Mouse (Mus musculus) E14TG2a.4 (cell line): ENCODE measurements around the gene Ap1s2.

ENCODE experiments used
- CTCF ChIP-seq: conservative IDR thresholded peaks from 2 replicates; pipeline ENCODE4 v1.5.1; 2014; ENCODE audit warnings: low read length
- NANOG ChIP-seq: IDR thresholded peaks from 2 replicates; pipeline ENCODE4 v1.6.1; 2014; ENCODE audit warnings: borderline replicate concordance, low read length, mixed read lengths

GRCm38 (mm10) chrX:163929550-163929949, 20.7 kb downstream of the Ap1s2 start:
- TF ChIP-seq CTCF: no peak
- no peak for TF ChIP-seq NANOG
